Mouse (Mus musculus) MEL (cell line): ENCODE measurements around the gene 4921501E09Rik. TPM values are rescaled to one million over a fixed set of nuclear protein-coding genes. Genes with fewer than 3 reads are reported as not detected.

Experiments
- DNase-seq: peaks from one replicate; pipeline ENCODE4 v3.0.0; 2011; ENCODE audit warnings: low read depth, low spot score
- H3K27ac ChIP-seq: 2 replicates; pipeline ENCODE4 v1.5.1; 2012; ENCODE audit warnings: low read depth, mild to moderate bottlenecking, control low read depth, low read length, moderate library complexity; ENCODE audit not compliant: control insufficient read depth
- H3K27me3 ChIP-seq, 2 experiments: fragments of 150-350 bp in 1 of 2; sonication (generic) in 1 of 2; 2 replicates each; pipeline ENCODE4 v1.6.1; 2012; ENCODE audit warnings: low read length in 2 of 2, mild to moderate bottlenecking in 2 of 2, improper control_type of control experiment in 1 of 2, moderate library complexity in 1 of 2; ENCODE audit not compliant: insufficient read depth in 2 of 2, control insufficient read depth in 1 of 2
- H3K36me3 ChIP-seq, 2 experiments: 2 replicates each; pipeline ENCODE4 v1.6.1; 2012 to 2014; ENCODE audit warnings: low read length in 2 of 2, improper control_type of control experiment in 1 of 2, inconsistent platforms in 1 of 2, mild to moderate bottlenecking in 1 of 2; ENCODE audit not compliant: insufficient read depth in 2 of 2, control insufficient read depth in 1 of 2
- H3K4me1 ChIP-seq, 2 experiments: fragments of 150-350 bp in 1 of 2; sonication (generic) in 1 of 2; 2 replicates each; pipeline ENCODE4 v1.6.1; 2012; ENCODE audit warnings: low read length in 2 of 2, improper control_type of control experiment in 1 of 2, mild to moderate bottlenecking in 1 of 2; ENCODE audit not compliant: insufficient read depth in 2 of 2, control insufficient read depth in 1 of 2
- H3K4me3 ChIP-seq, 2 experiments: fragments of 150-350 bp in 1 of 2; sonication (generic) in 1 of 2; 2 replicates each; pipeline ENCODE4 v1.5.1; 2012; ENCODE audit warnings: low read depth in 2 of 2, low read length in 2 of 2, mild to moderate bottlenecking in 2 of 2, moderate library complexity in 2 of 2, control low read depth in 1 of 2, improper control_type of control experiment in 1 of 2; ENCODE audit not compliant: control insufficient read depth in 1 of 2, insufficient read depth in 1 of 2
- H3K79me2 ChIP-seq: 2 replicates; pipeline ENCODE4 v1.6.1; 2012; ENCODE audit warnings: mild to moderate bottlenecking, low read length, moderate library complexity; ENCODE audit not compliant: control insufficient read depth, poor library complexity, insufficient read depth
- H3K9ac ChIP-seq: 2 replicates; pipeline ENCODE4 v1.6.1; 2012; ENCODE audit warnings: low read depth, mild to moderate bottlenecking, control low read depth, low read length, moderate library complexity; ENCODE audit not compliant: control insufficient read depth, poor library complexity, severe bottlenecking
- H3K9me3 ChIP-seq: fragments of 150-350 bp; sonication (generic); replicated peaks from 2 replicates; pipeline ENCODE4 v1.6.1; 2012; ENCODE audit warnings: mild to moderate bottlenecking, low read length, improper control_type of control experiment, moderate library complexity; ENCODE audit not compliant: insufficient read depth
- EP300 ChIP-seq, 2 experiments: IDR thresholded peaks; 2 replicates each; pipeline ENCODE4 v1.6.1; 2011; ENCODE audit warnings: improper control_type of control experiment in 2 of 2, low read length in 2 of 2, low read depth in 1 of 2, mild to moderate bottlenecking in 1 of 2
- HCFC1 ChIP-seq: IDR thresholded peaks from 2 replicates; pipeline ENCODE4 v1.6.1; 2012; ENCODE audit warnings: low read depth, mild to moderate bottlenecking, inconsistent platforms, low read length, improper control_type of control experiment, moderate library complexity
- MEF2A ChIP-seq: IDR thresholded peaks from 2 replicates; pipeline ENCODE4 v1.6.1; 2014; ENCODE audit warnings: low read depth, mild to moderate bottlenecking, inconsistent platforms, low read length, improper control_type of control experiment; ENCODE audit not compliant: poor library complexity, insufficient replicate concordance, severe bottlenecking; ENCODE audit errors: extremely low read depth
- POLR2A ChIP-seq, 2 experiments: IDR thresholded peaks; 2 replicates each; pipeline ENCODE4 v1.6.1; 2011 to 2012; ENCODE audit warnings: low read length in 2 of 2, mild to moderate bottlenecking in 2 of 2, control low read depth in 1 of 2, improper control_type of control experiment in 1 of 2, low read depth in 1 of 2, moderate library complexity in 1 of 2; ENCODE audit not compliant: control insufficient read depth in 1 of 2, insufficient read depth in 1 of 2, poor library complexity in 1 of 2
- RAD21 ChIP-seq: IDR thresholded peaks from 2 replicates; pipeline ENCODE4 v1.6.1; 2011; ENCODE audit warnings: mild to moderate bottlenecking, low read depth, low read length, improper control_type of control experiment
- RCOR1 ChIP-seq: IDR thresholded peaks from 2 replicates; pipeline ENCODE4 v1.6.1; 2012; ENCODE audit warnings: low read depth, mild to moderate bottlenecking, inconsistent platforms, low read length, improper control_type of control experiment
- ZNF384 ChIP-seq: IDR thresholded peaks from 2 replicates; pipeline ENCODE4 v1.6.1; 2012; ENCODE audit warnings: low read depth, mild to moderate bottlenecking, inconsistent platforms, low read length, improper control_type of control experiment
- polyA plus RNA-seq, 2 experiments: library from polyadenylated mRNA; stranded (reverse) in 1 of 2; unstranded in 1 of 2; fragments of >175 nt in 1 of 2; fragments of >200 nt in 1 of 2; gene quantifications; 2 replicates each; pipeline versions ENCODE4 v1.2.1 to v1.2.4; 2012; ENCODE audit warnings: low replicate concordance in 2 of 2, low read depth in 1 of 2; ENCODE audit not compliant: insufficient read length in 2 of 2, insufficient read depth in 1 of 2, missing spikeins in 1 of 2
- total RNA-seq: library from RNA; depleted of rRNA; stranded (reverse); fragments of 300-350 nt; gene quantifications from 2 replicates; pipeline ENCODE4 v1.2.3, GENCODE M21; 2012

Gene 4921501E09Rik
- total and polyA plus RNA-seq, 3 experiments: not detected

- no peaks in the 10 kb centered on the region for H3K9me3 ChIP-seq
- peak; percentile 86 for DNase-seq
- TF ChIP-seq POLR2A (IDR thresholded peaks at IDR 0.05; ENCODE audit: control insufficient read depth in 1 of 2, insufficient read depth in 1 of 2, low read depth in 1 of 2, low read length in 2 of 2, poor library complexity in 1 of 2) (peak in 1 of 2 experiments; percentile 42; a peak in 1 of 4 replicates), ZNF384 (no peak), HCFC1 (peak; percentile 86)
- H3K27me3 ChIP-seq: no peaks in the 10 kb centered on the region; a peak in 1 of 4 replicates
- H3K36me3 ChIP-seq: peaks cover 0 to 2% of the 10 kb centered on the region in 2 experiments; a peak in 1 of 4 replicates
- H3K4me3 ChIP-seq: peak within 1 kb of the TSS; percentile 76 to 82
- no peaks in the 10 kb centered on the region; the same call in 1 of the 2 replicates for H3K79me2 ChIP-seq
- H3K27ac ChIP-seq: peak within 1 kb of the TSS; percentile 75
- H3K9ac ChIP-seq: peak within 1 kb of the TSS; percentile 78
- H3K4me1 ChIP-seq: no peaks in the 10 kb centered on the region; a peak in 1 of 4 replicates
Observed at GRCm38 (mm10) chr17:33089220-33089949, 21.5 kb upstream of the 4921501E09Rik start, which contains the start of gene Zfp563. Gene Zfp563, plus strand, starts transcription at chr17:33089310.

DNA sequence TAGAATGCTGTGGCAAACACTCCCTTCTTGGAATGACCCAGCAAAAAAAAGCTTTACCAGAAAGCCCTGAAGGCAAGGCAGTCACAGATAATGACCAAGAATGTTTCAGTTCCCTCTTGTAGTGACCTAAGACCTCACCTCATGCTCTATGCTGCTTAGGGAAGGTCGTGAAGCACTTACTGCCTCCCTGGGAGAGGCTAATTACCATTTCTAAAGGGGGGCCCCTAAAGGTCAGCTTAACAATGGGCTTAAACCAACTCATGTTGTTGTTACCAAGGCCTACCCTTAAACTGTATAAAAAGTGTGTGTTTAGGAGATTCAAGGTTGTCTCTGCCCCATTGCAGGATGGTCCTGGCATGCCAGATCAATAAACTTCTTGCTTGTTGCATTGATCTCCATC is 4.9 kb downstream of the 4921501E09Rik start:
- H3K9me3 ChIP-seq: no peaks in the 10 kb centered on the region
- H3K27me3 ChIP-seq: peaks cover 3 to 7% of the 10 kb centered on the region in 2 experiments; a peak in 3 of 4 replicates
- no peaks in the 10 kb centered on the region for H3K4me1 ChIP-seq
- no peak overlapping the region for H3K27ac ChIP-seq
- TF ChIP-seq MEF2A: no peak
- no peak for TF ChIP-seq EP300 (IDR thresholded peaks at IDR 0.05; ENCODE audit: low read depth in 1 of 2, low read length in 2 of 2)
- H3K36me3 ChIP-seq: no peaks in the 10 kb centered on the region
- no peak overlapping the region for H3K9ac ChIP-seq
- H3K79me2 ChIP-seq: no peaks in the 10 kb centered on the region
- no peak for DNase-seq
- H3K4me3 ChIP-seq: no peak overlapping the region

DNA sequence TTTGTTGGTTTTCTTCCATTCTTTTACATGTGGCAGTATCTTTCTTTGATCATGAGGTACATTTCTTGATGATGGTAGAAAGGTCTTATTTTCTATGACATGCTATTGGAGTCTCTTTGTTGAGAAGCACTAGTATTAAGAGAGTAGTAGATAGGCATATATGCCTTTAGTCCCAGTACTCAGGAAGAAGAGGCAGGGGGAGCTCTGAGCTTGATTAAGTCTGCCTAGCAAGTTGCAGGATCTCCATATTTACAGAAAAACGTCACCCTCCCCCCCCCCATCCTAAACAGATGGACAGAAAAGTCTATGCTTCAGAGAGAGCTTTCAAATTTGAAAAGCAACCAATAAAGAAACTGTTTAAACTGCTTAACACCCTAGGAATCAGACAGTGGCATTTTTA is 9.1 kb downstream of the 4921501E09Rik start:
- H3K4me1 ChIP-seq: no peaks in the 10 kb centered on the region
- H3K79me2 ChIP-seq: no peaks in the 10 kb centered on the region
- no peak overlapping the region for H3K27ac ChIP-seq
- TF ChIP-seq RAD21 (peak; percentile 6; the same call in 1 of the 2 replicates), RCOR1 (no peak)
- TF ChIP-seq, all 39 proteins: peak for 1
- Histone ChIP-seq H3K27me3 (peaks cover 3% of the 10 kb centered on the region in 2 experiments; a peak in 3 of 4 replicates), H3K4me3 (no peak overlapping the region), H3K9ac (no peak overlapping the region), H3K36me3 (no peaks in the 10 kb centered on the region), H3K9me3 (no peaks in the 10 kb centered on the region)
- no peak for DNase-seq
